Mouse (Mus musculus) heart, postnatal 25 days (tissue): Measurements from ENCODE around the gene Nfasc. TPM values are rescaled to one million over a fixed set of nuclear protein-coding genes. Genes with fewer than 3 reads are reported as not detected.

Experiments
- DNase-seq: peaks from one replicate; pipeline ENCODE4 v3.0.0; 2022; ENCODE audit warnings: low spot score
- intact Hi-C: fragments of 180-260 bp; cut with DNase I; formaldehyde crosslinking; loops from one replicate; pipeline ENCODE4 v1.15.1; 2025
- total RNA-seq, 2 experiments: library from RNA; stranded (reverse); gene quantifications; 2 replicates each; pipeline ENCODE4 v1.2.3; 2021

Gene Nfasc
- total RNA-seq, 2 experiments from 2014 or later, result 0.20 to 0.34 TPM

GRCm38 (mm10) chr1:132736171-132736570 lies 5.4 kb downstream of the Nfasc start:
- no peak for DNase-seq
- intact Hi-C loops, result no loop called here

- no peak for DNase-seq
These were observed 7.6 kb downstream of the Nfasc start for GRCm38 (mm10) chr1:132733873-132734447.

GRCm38 (mm10) chr1:132732307-132732706 lies 9.3 kb downstream of the Nfasc start:
- intact Hi-C loops, result no loop called here
- DNase-seq, result no peak

More at GRCm38 (mm10) chr1:132733873-132734447, 7.6 kb downstream of the Nfasc start:
- intact Hi-C loops, result no loop called here

- intact Hi-C loops, result no loop called here
- no peak for DNase-seq
These were observed 14.0 kb downstream of the Nfasc start for GRCm38 (mm10) chr1:132727548-132727947.

GRCm38 (mm10) chr1:132722362-132722761 lies 19.2 kb downstream of the Nfasc start:
- DNase-seq, result no peak
- intact Hi-C loops, result no loop called here

- intact Hi-C loops, result no loop called here
- no peak for DNase-seq
These were observed 20.3 kb downstream of the Nfasc start for GRCm38 (mm10) chr1:132721266-132721665.

- intact Hi-C loops, result no loop called here
- no peak for DNase-seq
These were observed 23.4 kb downstream of the Nfasc start for GRCm38 (mm10) chr1:132718225-132718624.

GRCm38 (mm10) chr1:132715044-132715443 lies 26.6 kb downstream of the Nfasc start:
- intact Hi-C loops, result no loop called here
- no peak for DNase-seq

GRCm38 (mm10) chr1:132709419-132709818 lies 32.2 kb downstream of the Nfasc start:
- no peak for DNase-seq
- intact Hi-C loops, result no loop called here

GRCm38 (mm10) chr1:132707301-132707700 lies 34.3 kb downstream of the Nfasc start:
- DNase-seq, result no peak
- intact Hi-C loops, result no loop called here

GRCm38 (mm10) chr1:132703467-132703866 lies 38.1 kb downstream of the Nfasc start:
- DNase-seq, result no peak
- intact Hi-C loops, result no loop called here

- intact Hi-C loops, result no loop called here
These were observed 44.7 kb downstream of the Nfasc start for GRCm38 (mm10) chr1:132696926-132697325.

GRCm38 (mm10) chr1:132696232-132696631 lies 45.4 kb downstream of the Nfasc start:
- DNase-seq, result no peak
- intact Hi-C loops, result no loop called here

More at GRCm38 (mm10) chr1:132696926-132697325, 44.7 kb downstream of the Nfasc start:
- no peak for DNase-seq

GRCm38 (mm10) chr1:132694007-132694406 lies 47.6 kb downstream of the Nfasc start:
- intact Hi-C loops, result no loop called here
- DNase-seq, result no peak

GRCm38 (mm10) chr1:132689181-132689580 lies 52.4 kb downstream of the Nfasc start:
- DNase-seq, result no peak
- intact Hi-C loops, result no loop called here

GRCm38 (mm10) chr1:132678935-132679334 lies 62.7 kb downstream of the Nfasc start:
- no peak for DNase-seq
- intact Hi-C loops, result no loop called here

GRCm38 (mm10) chr1:132678076-132678475 lies 63.5 kb downstream of the Nfasc start:
- no peak for DNase-seq
- intact Hi-C loops, result no loop called here

- DNase-seq, result no peak
- intact Hi-C loops, result no loop called here
These were observed 68.9 kb downstream of the Nfasc start for GRCm38 (mm10) chr1:132672704-132673103.

GRCm38 (mm10) chr1:132669200-132669599 lies 72.4 kb downstream of the Nfasc start:
- intact Hi-C loops, result no loop called here
- DNase-seq, result no peak

GRCm38 (mm10) chr1:132660354-132660753 lies 81.2 kb downstream of the Nfasc start:
- intact Hi-C loops, result no loop called here
- no peak for DNase-seq

GRCm38 (mm10) chr1:132659604-132660003 lies 82.0 kb downstream of the Nfasc start:
- intact Hi-C loops, result no loop called here

GRCm38 (mm10) chr1:132655611-132656010 lies 86.0 kb downstream of the Nfasc start:
- intact Hi-C loops, result no loop called here
- DNase-seq, result no peak

More at GRCm38 (mm10) chr1:132659604-132660003, 82.0 kb downstream of the Nfasc start:
- no peak for DNase-seq
